Mouse (Mus musculus) ES-E14 (cell line): ENCODE measurements around the gene Ppp1r9a. TPM values are rescaled to one million over a fixed set of nuclear protein-coding genes. Genes with fewer than 3 reads are reported as not detected.
A peak's percentile ranks its signal among the peaks of the same experiment; 100 is the strongest.

Source experiments
- DNase-seq: peaks from one replicate; pipeline ENCODE4 v3.0.0-alpha.2; 2013; ENCODE audit warnings: low read depth, low spot score
- H3K27ac ChIP-seq: 2 replicates; pipeline ENCODE4 v1.5.1; 2012; ENCODE audit warnings: low read depth, mild to moderate bottlenecking, low read length, moderate library complexity, mixed read lengths; ENCODE audit not compliant: poor library complexity, insufficient read depth, severe bottlenecking
- H3K36me3 ChIP-seq: 2 replicates; pipeline ENCODE4 v1.6.1; 2012; ENCODE audit warnings: mild to moderate bottlenecking, low read length, moderate library complexity, mixed read lengths; ENCODE audit not compliant: control insufficient read depth, poor library complexity, insufficient read depth, severe bottlenecking
- H3K4me1 ChIP-seq, 2 experiments: fragments of 150-350 bp in 1 of 2; sonication (generic) in 1 of 2; 2 replicates each; pipeline ENCODE4 v1.6.1; 2012; ENCODE audit warnings: low read length in 2 of 2, mild to moderate bottlenecking in 1 of 2, mixed read lengths in 1 of 2; ENCODE audit not compliant: control insufficient read depth in 2 of 2, insufficient read depth in 2 of 2, poor library complexity in 1 of 2
- H3K4me3 ChIP-seq, 2 experiments: fragments of 150-350 bp in 1 of 2; sonication (generic) in 1 of 2; 2 replicates each; pipeline ENCODE4 v1.5.1; 2012; ENCODE audit warnings: low read length in 2 of 2, low read depth in 1 of 2, mild to moderate bottlenecking in 1 of 2, mixed read lengths in 1 of 2; ENCODE audit not compliant: insufficient read depth in 1 of 2, poor library complexity in 1 of 2, severe bottlenecking in 1 of 2
- H3K9ac ChIP-seq: 2 replicates; pipeline ENCODE4 v1.6.1; 2012; ENCODE audit warnings: low read depth, mild to moderate bottlenecking, low read length, mixed read lengths; ENCODE audit not compliant: poor library complexity, insufficient read depth, severe bottlenecking
- H3K9me3 ChIP-seq: fragments of 150-350 bp; sonication (generic); 2 replicates; pipeline ENCODE4 v1.6.1; 2012; ENCODE audit warnings: low read depth, mild to moderate bottlenecking, low read length; ENCODE audit not compliant: control insufficient read depth, insufficient read depth
- CHD2 ChIP-seq: IDR thresholded peaks from 2 replicates; pipeline ENCODE4 v1.6.1; 2014; ENCODE audit warnings: mild to moderate bottlenecking, low read depth, low read length, inconsistent platforms
- HCFC1 ChIP-seq: IDR thresholded peaks from 2 replicates; pipeline ENCODE4 v1.6.1; 2012; ENCODE audit warnings: low read length, inconsistent platforms, borderline replicate concordance; ENCODE audit not compliant: insufficient read depth
- MAFK ChIP-seq: IDR thresholded peaks from 2 replicates; pipeline ENCODE4 v1.6.1; 2014; ENCODE audit warnings: mild to moderate bottlenecking, low read depth, low read length, inconsistent platforms; ENCODE audit not compliant: insufficient read depth
- ZC3H11A ChIP-seq: IDR thresholded peaks from 2 replicates; pipeline ENCODE4 v1.6.1; 2012; ENCODE audit warnings: low read depth, mild to moderate bottlenecking, inconsistent platforms, low read length, borderline replicate concordance
- ZNF384 ChIP-seq: IDR thresholded peaks from 2 replicates; pipeline ENCODE4 v1.6.1; 2012; ENCODE audit warnings: low read depth, low read length, inconsistent platforms
- in situ Hi-C, 2 experiments: fragments of 600-800 bp; cut with MboI; formaldehyde crosslinking; loops; one replicate each; pipeline ENCODE4 v1.15.1; 2025; ENCODE audit warnings: low sequenced_read_pairs in 2 of 2, inconsistent platforms in 1 of 2; ENCODE audit not compliant: unreplicated experiment in 2 of 2
- total RNA-seq: library from RNA; depleted of rRNA; stranded (reverse); fragments of 300-350 nt; gene quantifications from 2 replicates; pipeline ENCODE4 v1.2.3, GENCODE M21; 2012

The Ppp1r9a gene
- total RNA-seq, 1 experiment = 22.2 TPM

DNA sequence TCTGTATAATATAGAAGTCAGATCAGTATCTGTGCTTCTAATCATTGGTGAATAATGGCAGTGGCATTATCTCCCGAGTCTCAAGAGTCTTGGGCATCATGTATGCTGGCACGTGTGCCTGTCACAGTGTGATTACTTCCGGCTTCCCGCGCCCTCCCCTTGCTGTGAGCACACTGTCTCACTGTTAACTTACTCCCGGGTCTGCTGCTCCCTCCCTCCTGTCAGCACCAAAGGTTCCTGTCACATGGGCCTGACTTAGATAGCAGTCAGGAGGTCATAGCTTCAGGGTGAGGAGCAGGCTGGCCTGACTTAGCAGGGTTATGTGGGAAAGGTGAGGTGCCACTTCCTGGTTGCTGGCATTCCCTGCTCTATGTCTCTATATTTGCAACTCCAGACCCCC lies 201.1 kb downstream of the Ppp1r9a start:
- H3K27ac ChIP-seq = no peak overlapping the region
- in situ Hi-C loops = loop anchor here in 1 of 2 experiments (25.0 kb wide), 1 partner anchor 284 kb away; the partner anchor contains the start of gene Asb4
- DNase-seq = no peak
- H3K4me1 ChIP-seq = peaks cover 2 to 14% of the 10 kb centered on the region in 2 experiments; a peak in 1 of 4 replicates
- H3K9me3 ChIP-seq = no peaks in the 10 kb centered on the region
- TF ChIP-seq ZC3H11A (no peak), MAFK (no peak), CHD2 (no peak), HCFC1 (no peak), ZNF384 (no peak)
- no peak overlapping the region for H3K9ac ChIP-seq
- H3K4me3 ChIP-seq = no peak overlapping the region
- 0 out of 2 replicates have a peak, but pooled peaks cover 2% of the 10 kb centered on the region for H3K36me3 ChIP-seq

DNA sequence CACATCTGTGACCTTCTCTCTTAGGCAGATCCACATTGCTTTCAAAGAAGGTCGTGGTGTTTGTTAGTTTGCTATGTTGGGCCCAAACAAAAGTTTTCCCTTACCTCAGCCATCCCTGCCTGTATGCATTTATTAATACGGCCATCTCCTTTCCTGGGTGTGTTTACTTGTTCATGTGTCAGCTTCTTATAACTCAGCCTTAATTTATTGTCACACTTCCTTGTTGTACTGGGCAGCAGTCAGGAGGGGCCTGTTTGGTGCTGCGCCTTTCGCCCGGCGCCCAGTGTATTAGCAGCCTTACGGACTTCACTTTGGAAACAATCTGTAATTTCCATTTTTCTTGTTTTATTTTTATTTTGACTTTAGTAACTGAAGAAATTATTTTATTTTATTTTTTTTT lies 201.5 kb downstream of the Ppp1r9a start:
- H3K27ac ChIP-seq = no peak overlapping the region
- no peak for TF ChIP-seq ZNF384
- TF ChIP-seq CHD2 = no peak
- no peak for TF ChIP-seq MAFK
- TF ChIP-seq ZC3H11A = no peak
- TF ChIP-seq HCFC1 = no peak
- H3K36me3 ChIP-seq = 0 out of 2 replicates have a peak, but pooled peaks cover 2% of the 10 kb centered on the region
- H3K9me3 ChIP-seq = no peaks in the 10 kb centered on the region
- H3K4me3 ChIP-seq = no peak overlapping the region
- H3K4me1 ChIP-seq = peaks cover 0 to 11% of the 10 kb centered on the region in 2 experiments; a peak in 1 of 4 replicates
- no peak overlapping the region for H3K9ac ChIP-seq
- DNase-seq = no peak
- in situ Hi-C loops = loop anchor here in 1 of 2 experiments (25.0 kb wide), 1 partner anchor 283 kb away; the partner anchor contains the start of gene Asb4

DNA sequence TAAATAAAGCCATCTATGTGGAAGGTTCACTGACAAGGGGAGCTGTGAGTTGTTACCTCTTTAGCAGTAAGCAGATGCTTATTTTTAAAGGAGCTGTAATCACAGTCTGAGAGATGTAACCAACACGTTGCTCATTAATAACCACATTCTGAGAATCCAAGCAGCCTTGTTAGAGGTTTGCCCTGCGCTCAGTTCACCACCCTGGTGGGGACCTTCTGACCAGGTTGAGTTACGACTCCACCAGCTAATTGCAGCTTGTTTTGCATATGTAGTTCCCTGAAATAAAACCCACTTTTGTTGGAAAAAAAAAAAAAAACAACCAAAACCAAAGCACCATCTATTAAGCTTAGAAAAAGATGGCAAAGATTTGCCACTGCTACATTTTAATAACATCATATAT lies 205.8 kb downstream of the Ppp1r9a start:
- Histone ChIP-seq H3K9me3 (no peaks in the 10 kb centered on the region), H3K4me1 (peaks cover 0 to 10% of the 10 kb centered on the region in 2 experiments; a peak in 1 of 4 replicates), H3K27ac (no peak overlapping the region), H3K4me3 (no peak overlapping the region), H3K9ac (no peak overlapping the region), H3K36me3 (no peaks in the 10 kb centered on the region)
- no peak for TF ChIP-seq MAFK
- no peak for TF ChIP-seq ZNF384
- TF ChIP-seq HCFC1 = no peak
- no peak for TF ChIP-seq CHD2
- no peak for TF ChIP-seq ZC3H11A
- in situ Hi-C loops = loop anchor here in 1 of 2 experiments (5.0 to 25.0 kb wide), 2 partner anchors 279 to 451 kb away; partner anchors contain the start of gene Asb4
- no peak for DNase-seq

DNA sequence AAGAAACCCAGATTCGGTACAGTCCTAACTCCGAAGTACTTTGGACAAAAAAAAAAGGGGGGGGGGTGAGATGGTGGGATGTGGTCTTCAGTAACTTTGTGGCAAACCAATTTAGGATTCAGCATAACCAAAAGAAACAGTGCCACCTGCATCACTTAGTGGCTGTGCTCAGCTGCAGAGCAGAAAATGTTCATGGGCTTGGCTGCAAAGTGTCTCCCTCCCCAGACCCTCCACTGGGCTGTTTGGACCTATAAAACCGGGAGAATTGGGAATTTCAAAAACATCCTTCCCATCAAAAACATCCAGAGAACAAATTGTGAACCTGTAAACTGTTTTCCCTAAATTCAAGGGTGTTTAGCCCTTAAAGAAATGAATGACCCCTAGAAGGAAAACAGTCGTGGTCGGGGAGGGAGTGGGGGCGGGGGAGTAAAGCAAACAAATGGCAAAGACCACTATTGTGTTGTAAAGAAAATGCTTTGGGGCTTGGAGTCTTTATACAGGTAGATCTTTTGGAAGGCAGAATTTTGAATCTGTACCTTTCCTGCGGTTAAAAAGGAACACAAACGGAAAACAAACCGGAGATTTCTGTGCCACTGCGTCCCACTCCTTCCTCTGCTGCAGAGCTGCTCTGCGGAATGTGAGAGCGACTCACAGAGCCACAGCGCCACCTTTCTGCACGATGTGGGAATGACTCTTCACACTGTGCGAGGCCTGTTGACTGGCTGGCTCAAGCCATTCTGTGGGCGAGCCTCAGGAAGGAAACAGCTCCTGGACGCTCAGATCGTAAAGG lies 207.4 kb downstream of the Ppp1r9a start:
- DNase-seq = peak; percentile 83
- H3K27ac ChIP-seq = no peak overlapping the region; the same call in 1 of the 2 replicates
- peaks cover 0 to 7% of the 10 kb centered on the region in 2 experiments; a peak in 1 of 4 replicates for H3K4me1 ChIP-seq
- H3K36me3 ChIP-seq = peaks cover 2% of the 10 kb centered on the region; the same call in 1 of the 2 replicates
- TF ChIP-seq ZC3H11A (peak; percentile 99), CHD2 (no peak), HCFC1 (peak; percentile 66; the same call in 1 of the 2 replicates)
- H3K4me3 ChIP-seq = peak overlapping the region; percentile 31 to 68; a peak in 3 of 4 replicates
- no peak overlapping the region for H3K9ac ChIP-seq
- in situ Hi-C loops = loop anchor here in 1 of 2 experiments (5.0 to 25.0 kb wide), 2 partner anchors 277 to 453 kb away; partner anchors contain the start of gene Asb4
- H3K9me3 ChIP-seq = no peaks in the 10 kb centered on the region
